Mouse (Mus musculus) E14TG2a.4 (cell line): ENCODE data around the gene Zmym5.
"Not testable (repeated sequence)": the region's sequence is repeated elsewhere in the genome, so short reads cannot be mapped to it uniquely, and the experiment has no call there.

ENCODE experiments used
- CTCF ChIP-seq: conservative IDR thresholded peaks from 2 replicates; pipeline ENCODE4 v1.5.1; 2014; ENCODE audit warnings: low read length
- NANOG ChIP-seq: IDR thresholded peaks from 2 replicates; pipeline ENCODE4 v1.6.1; 2014; ENCODE audit warnings: borderline replicate concordance, low read length, mixed read lengths
- POU5F1 ChIP-seq: IDR thresholded peaks from 2 replicates; pipeline ENCODE4 v1.6.1; 2014; ENCODE audit warnings: low read length, borderline replicate concordance

- not testable (repeated sequence) for TF ChIP-seq CTCF, POU5F1, NANOG
Measured at GRCm38 (mm10) chr14:56811701-56812339, at the start of gene Zmym5.
